ENCODE assay signal across 13 mouse cellular contexts in the genomic region with DNA sequence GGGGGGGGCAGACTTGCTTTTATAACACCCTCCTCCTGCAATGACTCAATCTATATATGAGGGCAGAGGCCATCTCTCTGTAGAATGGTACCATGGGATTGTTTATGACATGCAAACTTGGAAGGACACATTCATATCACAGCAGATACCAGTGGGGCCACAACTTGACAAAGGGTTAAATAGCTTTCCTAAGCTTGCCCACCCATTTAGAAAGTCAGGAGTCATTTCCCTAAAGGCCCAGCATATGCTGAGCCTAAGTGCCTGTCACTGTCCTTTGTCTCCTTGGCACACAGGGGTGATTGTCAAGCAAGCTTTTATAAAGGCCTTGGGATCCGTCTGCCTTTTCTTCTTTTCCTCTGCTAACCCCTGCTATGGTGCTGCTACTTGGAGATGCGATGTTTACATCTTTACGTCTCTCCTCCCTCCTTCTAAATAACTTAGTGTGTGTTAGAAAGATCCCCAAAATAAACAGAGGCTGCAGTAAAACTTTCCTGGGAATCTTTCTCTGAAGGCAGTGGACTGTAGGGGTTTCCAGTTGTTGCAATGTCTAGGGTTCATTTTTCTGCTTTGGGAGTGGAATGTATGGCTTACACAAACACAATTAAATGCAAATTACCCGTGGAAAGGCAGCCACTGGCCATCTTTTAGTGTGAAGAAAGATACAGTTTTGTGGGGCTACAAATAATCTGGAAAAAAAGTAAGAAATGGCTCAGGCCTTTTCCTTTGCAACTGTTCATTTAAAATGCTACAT.
A peak's percentile ranks its signal among the peaks of the same experiment; 100 is the strongest.
DNase-seq lines count a peak whose midpoint lies in the region; ATAC-seq and TF ChIP-seq lines count a peak whose summit lies in the region.
"Had no signal": no experiment of that assay in that cellular context is flagged by ENCODE, and none has a peak within 500 bp of the region (broad histone marks: within the 10 kb centered on the region; RNA-seq: fewer than 3 reads in every experiment).

No protein-coding gene starts in this region.

- H3K27me3 ChIP-seq in kidney, postnatal 0 days (ENCODE audit: insufficient read depth, low read length) = no peaks in the 10 kb centered on the region
- H3K27me3 ChIP-seq in embryonic facial prominence, embryonic 13.5 days = peaks cover 65% of the 10 kb centered on the region
- peaks cover 7% of the 10 kb centered on the region; the same call in 1 of the 2 replicates for H3K27me3 ChIP-seq in hindbrain, embryonic 13.5 days
- H3K27me3 ChIP-seq in neural tube, embryonic 11.5 days (ENCODE audit: control insufficient read depth, insufficient read depth, low read length) = no peaks in the 10 kb centered on the region
- H3K27me3 ChIP-seq: liver, embryonic 15.5 days had no signal

- intact Hi-C loops in left cerebral cortex, postnatal 25 days (cut with DNase I) = no loop called here

- no peaks in the 10 kb centered on the region for H3K36me3 ChIP-seq in kidney, postnatal 0 days (ENCODE audit: insufficient read depth, low read length)
- no peaks in the 10 kb centered on the region for H3K36me3 ChIP-seq in embryonic facial prominence, embryonic 13.5 days
- H3K36me3 ChIP-seq in hindbrain, embryonic 13.5 days = no peaks in the 10 kb centered on the region
- no peaks in the 10 kb centered on the region for H3K36me3 ChIP-seq in neural tube, embryonic 11.5 days (ENCODE audit: control insufficient read depth, insufficient read depth, low read length)
- H3K36me3 ChIP-seq: liver, embryonic 15.5 days had no signal

- H3K9ac ChIP-seq in kidney, postnatal 0 days (ENCODE audit: low read depth, low read length) = no peak overlapping the region
- no peak overlapping the region for H3K9ac ChIP-seq in embryonic facial prominence, embryonic 13.5 days
- no peak overlapping the region for H3K9ac ChIP-seq in hindbrain, embryonic 13.5 days
- no peak overlapping the region for H3K9ac ChIP-seq in neural tube, embryonic 11.5 days (ENCODE audit: low read length)
- H3K9ac ChIP-seq: liver, embryonic 15.5 days had no signal

- no peak overlapping the region for H3K4me3 ChIP-seq in kidney, postnatal 0 days (replicated peaks; ENCODE audit: low read depth, low read length)
- no peak overlapping the region for H3K4me3 ChIP-seq in embryonic facial prominence, embryonic 13.5 days
- no peak overlapping the region for H3K4me3 ChIP-seq in hindbrain, embryonic 13.5 days
- no peak overlapping the region for H3K4me3 ChIP-seq in neural tube, embryonic 11.5 days (ENCODE audit: low read depth, low read length)
- H3K4me3 ChIP-seq: liver, embryonic 15.5 days had no signal

- WGBS in kidney, postnatal 0 days = 29% methylated on average over 4 of the region's 4 CpGs
- WGBS in embryonic facial prominence, embryonic 13.5 days = 23% methylated on average over 4 of the region's 4 CpGs
- WGBS in hindbrain, embryonic 13.5 days = 13% methylated on average over 4 of the region's 4 CpGs
- WGBS in neural tube, embryonic 11.5 days = 8% methylated on average over 4 of the region's 4 CpGs

- no peak for ATAC-seq in kidney, postnatal 0 days (replicated peaks; ENCODE audit: low FRiP score, low read depth)
- ATAC-seq in embryonic facial prominence, embryonic 13.5 days (ENCODE audit: insufficient number of reproducible peaks, insufficient read depth, low FRiP score, low TSS enrichment, low read depth) = no peak
- ATAC-seq in hindbrain, embryonic 13.5 days (ENCODE audit: low FRiP score) = no peak
- peak; percentile 32 for ATAC-seq in neural tube, embryonic 11.5 days (ENCODE audit: insufficient read depth, low FRiP score, low TSS enrichment)

- H3K27ac ChIP-seq in kidney, postnatal 0 days = peak overlapping the region; percentile 16; the same call in 1 of the 2 replicates
- H3K27ac ChIP-seq in embryonic facial prominence, embryonic 13.5 days = peak overlapping the region; percentile 35; the same call in 1 of the 2 replicates
- H3K27ac ChIP-seq in hindbrain, embryonic 13.5 days = peak overlapping the region; percentile 30
- H3K27ac ChIP-seq in neural tube, embryonic 11.5 days (ENCODE audit: low read depth, low read length) = no peak overlapping the region
- H3K27ac ChIP-seq: liver, embryonic 15.5 days had no signal

- DNase-seq in kidney, postnatal 0 days (ENCODE audit: low spot score) = peak; percentile 61
- no peak for DNase-seq in kidney, postnatal 25 days
- no peak for DNase-seq in neural tube, embryonic 11.5 days (ENCODE audit: low spot score)
- DNase-seq in layer of hippocampus, postnatal 25 days (ENCODE audit: extremely low spot score in 1 of 2, low spot score in 1 of 2) = no peak
- no peak for DNase-seq in left cerebral cortex, postnatal 25 days (ENCODE audit: low spot score in 2 of 2)
- DNase-seq: adrenal gland, postnatal 36 days; cerebellum, adult 11-12 months; gastrocnemius, postnatal 14 days; kidney, postnatal 10 days; thymus, postnatal 36 days had no signal

- TF ChIP-seq CTCF in kidney, postnatal 0 days (IDR thresholded peaks at IDR 0.05; ENCODE audit: low read depth) = no peak

- no peaks in the 10 kb centered on the region for H3K9me3 ChIP-seq in kidney, postnatal 0 days (replicated peaks; ENCODE audit: low read length)
- no peaks in the 10 kb centered on the region for H3K9me3 ChIP-seq in embryonic facial prominence, embryonic 13.5 days
- H3K9me3 ChIP-seq in hindbrain, embryonic 13.5 days = no peaks in the 10 kb centered on the region
- H3K9me3 ChIP-seq in neural tube, embryonic 11.5 days (ENCODE audit: control insufficient read depth, low read length) = no peaks in the 10 kb centered on the region
- H3K9me3 ChIP-seq: liver, embryonic 15.5 days had no signal

- H3K4me1 ChIP-seq in kidney, postnatal 0 days (replicated peaks; ENCODE audit: insufficient read depth, low read length) = peaks cover 7% of the 10 kb centered on the region; the same call in 1 of the 2 replicates
- peaks cover 25% of the 10 kb centered on the region for H3K4me1 ChIP-seq in embryonic facial prominence, embryonic 13.5 days
- H3K4me1 ChIP-seq in hindbrain, embryonic 13.5 days (replicated peaks) = peaks cover 35% of the 10 kb centered on the region
- H3K4me1 ChIP-seq in neural tube, embryonic 11.5 days (ENCODE audit: control insufficient read depth, insufficient read depth, low read length) = peaks cover 27% of the 10 kb centered on the region
- H3K4me1 ChIP-seq: liver, embryonic 15.5 days had no signal

- H3K4me2 ChIP-seq in kidney, postnatal 0 days (ENCODE audit: low read length) = no peak overlapping the region
- no peak overlapping the region for H3K4me2 ChIP-seq in embryonic facial prominence, embryonic 13.5 days
- no peak overlapping the region for H3K4me2 ChIP-seq in hindbrain, embryonic 13.5 days
- H3K4me2 ChIP-seq in neural tube, embryonic 11.5 days (ENCODE audit: low read depth) = no peak overlapping the region
- H3K4me2 ChIP-seq: liver, embryonic 15.5 days had no signal
